16 mouse cellular contexts compared by ENCODE assay signal in the genomic region with DNA sequence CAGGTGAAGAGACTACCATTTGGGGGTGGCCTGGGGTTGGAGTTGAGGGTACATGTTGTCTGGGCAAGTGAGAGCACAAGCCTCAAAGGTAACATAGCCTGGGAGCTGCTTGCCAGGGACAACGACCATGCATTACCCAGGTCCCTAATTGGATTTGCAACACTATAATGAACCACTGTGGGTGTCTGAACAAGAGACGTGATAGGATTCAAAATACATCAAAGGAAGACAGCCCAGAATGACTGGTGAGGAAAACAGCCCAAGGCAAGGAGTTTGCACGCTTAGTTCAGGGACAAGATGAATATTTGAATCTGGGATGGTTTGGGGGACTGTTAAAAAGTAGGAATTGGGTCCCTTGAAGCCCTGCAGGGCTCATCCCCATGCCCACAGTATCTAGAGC.
"Had no signal": no experiment of that assay in that cellular context is flagged by ENCODE, and none has a peak within 500 bp of the region (broad histone marks: within the 10 kb centered on the region; RNA-seq: fewer than 3 reads in every experiment).

No protein-coding gene starts in this region.

- H3K27me3 ChIP-seq: liver, embryonic 13.5 days; neural tube, embryonic 13.5 days had no signal

- H3K4me2 ChIP-seq: liver, embryonic 13.5 days; neural tube, embryonic 13.5 days had no signal

- H3K27ac ChIP-seq: liver, embryonic 13.5 days; neural tube, embryonic 13.5 days had no signal

- H3K4me3 ChIP-seq: liver, embryonic 13.5 days; myocyte; neural tube, embryonic 13.5 days had no signal

- H3K9ac ChIP-seq: liver, embryonic 13.5 days; neural tube, embryonic 13.5 days had no signal

- H3K9me3 ChIP-seq: liver, embryonic 13.5 days; neural tube, embryonic 13.5 days had no signal

- H3K36me3 ChIP-seq: liver, embryonic 13.5 days; neural tube, embryonic 13.5 days had no signal

- ATAC-seq: inflammation-experienced regulatory T-cells, adult 6 months; intestine, embryonic 16.5 days had no signal

- DNase-seq: kidney, adult 18-20 months; kidney, adult 9 months; kidney, postnatal 14 days; kidney, postnatal 4 days; liver, embryonic 13.5 days; lung, adult 2 months; lung, postnatal 14 days; lung, postnatal 4 days; retina, postnatal 1 day; right cerebral cortex, postnatal 4 days; thymus, adult 18-20 months; thymus, postnatal 36 days had no signal
